Mouse (Mus musculus): Measurements from ENCODE around the gene Sh3rf1.

Gene Sh3rf1

GRCm38 (mm10) chr8:61223729-61224379 is at the start of gene Sh3rf1:
TSS of gene Sh3rf1 (plus strand) at chr8:61223872.
- DNase-seq, result peak; percentile 93

GRCm38 (mm10) chr8:61173921-61174492 is 49.7 kb upstream of the Sh3rf1 start:
- DNase-seq, result no peak

GRCm38 (mm10) chr8:61175876-61176275 is 47.8 kb upstream of the Sh3rf1 start:
- DNase-seq, result no peak

- DNase-seq, result peak; percentile 27
Measured at GRCm38 (mm10) chr8:61177680-61178593, 45.7 kb upstream of the Sh3rf1 start.

GRCm38 (mm10) chr8:61178594-61179140 is 45.0 kb upstream of the Sh3rf1 start:
- DNase-seq, result no peak

GRCm38 (mm10) chr8:61181592-61181991 is 42.1 kb upstream of the Sh3rf1 start:
- no peak for DNase-seq

GRCm38 (mm10) chr8:61182020-61182419 is 41.7 kb upstream of the Sh3rf1 start:
- peak; percentile 21 for DNase-seq

- DNase-seq, result no peak
Measured at GRCm38 (mm10) chr8:61185274-61186198, 38.1 kb upstream of the Sh3rf1 start.

- DNase-seq, result no peak
Measured at GRCm38 (mm10) chr8:61194306-61194925, 29.3 kb upstream of the Sh3rf1 start.

- no peak for DNase-seq
Measured at GRCm38 (mm10) chr8:61200254-61200887, 23.3 kb upstream of the Sh3rf1 start.

GRCm38 (mm10) chr8:61203035-61203826 is 20.4 kb upstream of the Sh3rf1 start:
- no peak for DNase-seq

- no peak for DNase-seq
Measured at GRCm38 (mm10) chr8:61206876-61207275, 16.8 kb upstream of the Sh3rf1 start.

GRCm38 (mm10) chr8:61207636-61208035 is 16.0 kb upstream of the Sh3rf1 start:
- no peak for DNase-seq

- DNase-seq, result no peak
Measured at GRCm38 (mm10) chr8:61208719-61209118, 15.0 kb upstream of the Sh3rf1 start.

- DNase-seq, result no peak
Measured at GRCm38 (mm10) chr8:61210836-61211235, 12.8 kb upstream of the Sh3rf1 start.

GRCm38 (mm10) chr8:61215081-61215819 is 8.4 kb upstream of the Sh3rf1 start:
- DNase-seq, result no peak

- peak; percentile 28 for DNase-seq
Measured at GRCm38 (mm10) chr8:61217017-61217416, 6.7 kb upstream of the Sh3rf1 start.

GRCm38 (mm10) chr8:61217426-61217825 is 6.2 kb upstream of the Sh3rf1 start:
- DNase-seq, result peak; percentile 38

- DNase-seq, result no peak
Measured at GRCm38 (mm10) chr8:61218439-61218838, 5.2 kb upstream of the Sh3rf1 start.

- no peak for DNase-seq
Measured at GRCm38 (mm10) chr8:61223283-61223682, 389 bp upstream of the Sh3rf1 start.

All from kidney, postnatal 10 days (tissue).